Mouse (Mus musculus): ENCODE measurements around the gene Col24a1.

Gene Col24a1

DNA sequence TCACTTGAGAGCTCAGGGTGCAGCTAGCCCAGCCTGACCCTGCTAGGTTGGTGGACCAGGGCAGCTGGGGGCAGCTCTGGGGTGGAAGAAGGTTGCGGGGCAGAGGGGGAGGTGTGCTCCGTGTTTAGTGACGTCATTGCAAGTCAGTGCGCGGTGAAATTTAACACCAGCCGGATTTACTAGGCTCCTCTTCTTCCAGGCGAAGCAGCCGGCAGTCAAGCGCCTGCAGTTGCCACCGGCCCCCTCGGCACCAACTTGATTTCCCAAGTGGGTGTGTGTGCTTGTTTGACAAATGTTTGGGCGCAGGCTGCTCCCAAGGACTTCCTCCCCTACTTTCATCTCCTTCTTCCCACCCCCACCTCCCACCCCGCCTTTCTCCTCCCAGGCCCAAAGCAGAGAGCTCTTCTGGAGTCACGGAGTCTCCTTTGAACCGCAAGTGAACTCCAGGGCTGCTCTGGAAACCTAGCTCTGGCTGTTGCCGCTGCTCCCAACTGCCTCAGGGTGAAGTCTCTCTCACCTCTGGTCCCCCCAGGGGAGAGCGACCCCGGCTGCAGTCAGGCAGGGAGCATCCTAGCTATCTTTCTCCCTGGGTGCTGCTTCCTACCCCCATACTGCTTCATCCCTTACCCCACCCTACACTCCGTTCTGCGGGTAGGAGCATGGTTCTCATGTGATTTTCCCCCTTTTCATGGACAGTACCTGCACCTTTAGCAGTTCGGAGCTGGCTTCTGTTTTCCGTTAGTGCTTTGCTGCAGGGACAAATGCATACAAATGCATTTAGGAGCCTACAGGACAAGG lies at the start of gene Col24a1:
Col24a1 (plus strand) TSS at position 136 of the 798 bp plus-strand sequence.
- no peak for DNase-seq

DNA sequence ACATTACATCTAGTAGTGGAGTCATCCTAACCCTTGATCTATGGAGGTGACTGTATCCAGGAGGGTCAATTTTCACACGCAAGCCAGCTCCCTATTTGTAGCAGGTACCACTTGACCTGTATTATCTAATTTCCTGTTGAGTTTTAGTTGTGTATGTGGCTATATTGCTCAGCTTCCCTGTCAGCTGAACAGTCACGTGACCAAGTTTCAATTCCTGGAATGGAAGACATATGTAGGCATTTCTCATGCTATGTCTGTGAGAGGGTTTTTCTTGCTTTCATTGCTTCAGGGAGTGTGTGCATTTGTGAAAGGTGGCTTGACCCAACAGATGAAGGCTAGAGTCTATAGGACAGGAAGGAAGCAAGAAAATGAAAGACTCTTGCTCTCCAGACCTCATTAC lies 44.2 kb upstream of the Col24a1 start:
- no peak for DNase-seq

DNA sequence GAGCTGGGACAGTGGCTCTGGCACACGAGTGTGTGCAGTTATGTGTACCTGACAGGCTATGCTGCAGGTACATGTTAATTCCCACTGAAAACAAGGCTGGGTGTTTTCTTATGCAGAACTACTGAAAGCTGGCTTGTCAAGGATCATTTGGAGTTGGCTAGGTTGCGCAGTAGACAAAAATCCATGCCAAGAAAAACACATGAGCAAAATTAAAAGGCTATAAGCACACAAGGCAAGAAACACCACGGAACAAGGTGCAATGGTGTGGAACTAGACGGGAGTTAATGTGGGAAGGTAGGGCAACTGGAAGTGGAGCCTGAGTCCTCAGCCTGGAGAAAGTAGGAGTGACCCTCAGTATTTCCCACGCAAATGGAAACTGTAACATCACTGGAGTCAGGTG lies 39.2 kb upstream of the Col24a1 start:
- peak; percentile 50 for DNase-seq

DNA sequence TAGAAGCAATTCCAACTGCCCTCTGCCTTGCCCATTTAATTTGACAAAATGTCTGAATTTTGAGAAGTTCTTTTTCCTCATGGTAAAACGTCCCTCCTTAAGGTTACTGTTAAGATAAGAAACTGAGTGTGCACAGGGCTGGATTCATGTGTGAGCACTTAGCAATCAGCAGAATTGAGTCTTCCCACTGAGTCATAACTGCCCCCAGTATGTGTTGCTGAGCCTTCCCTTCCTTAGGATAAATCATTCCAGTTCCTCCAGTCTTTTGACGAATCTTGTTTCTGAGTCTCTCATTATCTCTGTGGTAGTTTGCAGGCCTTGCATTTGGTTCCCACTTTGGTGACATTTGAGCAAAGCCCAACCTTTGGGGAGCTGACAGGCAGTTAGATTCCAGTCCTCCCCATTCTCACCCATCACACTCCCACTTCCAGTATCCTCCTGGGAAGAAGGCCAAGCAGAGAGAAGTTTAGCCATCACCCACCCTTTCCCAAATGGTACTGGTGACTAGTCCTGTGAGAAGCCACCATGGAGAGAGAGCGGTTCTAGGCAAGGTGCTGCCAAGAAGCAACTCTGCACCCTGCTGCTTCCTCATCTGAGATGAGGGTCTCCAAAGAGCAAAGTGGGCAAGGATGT lies 37.4 kb upstream of the Col24a1 start:
- DNase-seq = no peak

DNA sequence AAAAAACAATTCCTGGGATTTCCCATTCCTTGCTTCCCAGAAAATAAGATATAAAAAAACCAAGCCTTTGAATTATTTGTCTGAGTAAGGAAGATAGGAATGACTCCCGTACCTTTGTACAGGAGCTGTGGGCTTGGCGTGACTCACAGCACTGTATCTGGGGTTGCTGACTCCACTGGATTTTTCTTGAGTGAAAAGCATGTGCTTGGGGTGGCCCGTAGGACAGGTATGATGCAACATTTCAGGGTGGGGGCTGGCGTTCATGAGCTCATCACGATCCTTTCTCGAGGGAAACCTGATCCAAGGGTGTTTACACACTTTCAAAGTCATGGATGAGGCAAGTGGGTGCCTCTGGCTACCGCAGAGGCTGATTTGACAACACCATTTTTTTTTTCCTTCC lies 35.6 kb upstream of the Col24a1 start:
- DNase-seq = no peak

DNA sequence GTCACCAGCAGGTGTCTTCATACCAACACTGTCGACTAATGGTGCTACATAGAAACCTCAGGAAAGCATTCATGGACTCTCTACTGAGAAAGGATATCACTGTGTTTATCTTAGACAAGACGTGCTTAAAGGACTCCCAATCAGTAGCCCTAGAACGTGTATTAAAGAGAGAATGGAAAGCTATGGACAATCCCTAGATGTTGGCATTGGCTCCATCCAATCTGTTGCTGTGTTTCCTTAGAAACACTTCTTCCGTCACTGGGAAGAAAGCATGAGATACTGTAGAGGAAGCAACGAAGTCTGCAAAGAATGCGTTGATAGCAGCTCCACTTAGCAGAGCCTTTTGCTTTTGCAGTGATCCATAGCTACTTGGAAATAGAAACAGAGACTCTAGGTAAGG lies 32.6 kb upstream of the Col24a1 start:
- DNase-seq = no peak

DNA sequence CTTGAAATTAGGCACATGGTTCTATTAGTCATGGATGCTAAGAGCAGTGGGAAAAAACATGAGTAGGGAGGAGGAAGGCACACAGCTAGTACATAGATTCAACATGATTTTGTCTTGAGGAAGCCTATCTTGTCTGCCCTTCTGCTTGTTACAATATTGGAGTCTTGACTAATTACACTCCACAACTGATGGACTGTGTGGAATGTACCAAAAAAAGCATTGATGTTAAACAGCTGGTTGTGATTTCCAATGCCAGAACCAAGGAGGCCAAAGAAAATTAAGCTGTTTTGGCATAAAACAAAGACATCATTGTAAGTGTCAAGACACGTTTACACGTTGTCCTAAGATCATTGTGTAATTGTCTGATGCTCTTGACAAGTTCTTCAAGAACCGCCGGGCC lies 29.1 kb upstream of the Col24a1 start:
- DNase-seq = no peak

DNA sequence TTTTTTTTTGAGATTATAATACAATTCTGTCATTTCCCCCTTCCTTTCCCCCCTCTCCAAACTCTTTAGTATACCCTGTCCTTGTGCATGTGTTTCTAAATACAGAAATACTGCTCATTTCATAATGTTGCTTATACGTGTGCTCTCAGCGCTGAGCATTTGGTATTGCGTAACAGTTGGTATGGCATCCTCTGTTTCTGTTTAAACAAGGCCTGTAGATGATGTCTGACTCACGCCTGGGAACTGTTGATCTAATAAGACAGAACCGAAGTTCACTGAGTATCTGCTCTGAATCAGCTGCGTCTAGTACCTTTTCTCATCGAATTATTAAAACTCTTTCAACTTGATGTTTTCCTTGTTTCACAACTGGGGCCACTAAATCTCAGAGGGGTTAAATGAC lies 24.2 kb upstream of the Col24a1 start:
- no peak for DNase-seq

DNA sequence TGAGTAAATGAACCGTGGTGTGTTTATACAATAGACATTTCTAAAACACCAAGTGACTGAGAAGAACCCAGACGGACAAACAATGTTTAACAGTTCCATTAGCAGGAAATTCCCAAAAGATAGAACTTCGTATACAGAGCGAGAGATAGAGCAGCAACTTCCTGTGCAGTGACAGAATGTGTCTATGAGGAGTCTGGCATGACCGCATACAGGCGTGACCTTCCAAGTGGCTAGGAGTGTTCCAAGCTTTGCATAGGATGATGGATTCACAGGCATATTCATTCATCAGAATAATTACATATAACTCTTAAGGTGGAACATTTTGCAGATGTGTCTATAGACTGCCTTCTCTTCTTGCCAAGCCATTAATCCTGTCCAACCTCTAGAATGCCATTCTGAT lies 18.1 kb upstream of the Col24a1 start:
- no peak for DNase-seq

DNA sequence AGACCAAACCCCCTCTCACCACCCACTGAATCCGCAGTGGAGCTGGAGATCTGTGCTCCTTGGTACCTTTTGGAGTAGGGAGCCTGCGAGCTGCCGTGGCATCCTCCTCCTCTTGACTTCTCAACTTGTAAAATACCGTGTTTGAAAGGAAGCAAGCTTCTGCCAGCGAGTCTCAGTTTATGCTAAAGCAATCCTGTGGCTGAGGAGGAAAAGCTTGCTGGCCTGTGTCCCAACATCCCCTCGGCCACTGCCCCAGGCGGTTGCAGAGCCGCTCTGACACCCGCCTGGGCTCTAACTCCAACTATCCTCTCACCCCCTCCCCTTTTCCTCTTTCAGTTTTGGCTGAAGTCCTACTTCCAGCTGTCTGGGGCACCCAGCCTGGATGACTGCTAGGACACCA lies 935 bp downstream of the Col24a1 start:
- DNase-seq = no peak

DNA sequence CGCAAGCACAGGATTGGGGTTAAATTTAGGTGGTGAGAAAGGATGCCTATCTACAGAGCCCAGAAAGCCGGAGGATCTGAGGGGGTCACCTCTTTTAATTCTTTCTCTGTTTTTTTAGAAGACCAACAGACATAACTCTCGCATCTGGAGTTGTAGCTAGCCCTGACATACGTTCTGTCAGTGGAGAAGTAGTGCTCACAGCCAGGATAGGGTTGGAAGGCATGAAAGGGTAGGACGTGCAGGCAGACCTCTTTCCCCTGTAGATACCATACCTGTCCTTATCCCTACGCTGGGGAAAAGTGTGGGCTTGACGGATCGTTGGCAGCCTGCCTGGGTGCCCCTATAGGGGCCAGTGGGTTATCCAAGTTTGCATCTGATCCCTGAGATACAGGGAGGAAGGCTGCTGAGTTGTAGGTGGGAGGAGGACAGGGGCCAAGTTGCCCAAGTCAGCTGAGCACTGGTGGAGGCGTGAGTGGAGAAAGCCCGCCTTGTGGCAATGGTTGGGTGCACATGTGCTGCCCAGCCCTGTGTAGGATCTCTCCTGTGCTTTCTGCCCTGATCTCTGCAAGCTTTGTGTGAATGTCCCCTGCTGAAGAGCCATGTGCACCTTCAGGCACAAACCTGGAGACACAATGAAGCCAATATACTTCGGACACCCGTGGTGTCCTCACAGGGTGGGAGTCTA lies 1.5 kb downstream of the Col24a1 start:
- DNase-seq = no peak

DNA sequence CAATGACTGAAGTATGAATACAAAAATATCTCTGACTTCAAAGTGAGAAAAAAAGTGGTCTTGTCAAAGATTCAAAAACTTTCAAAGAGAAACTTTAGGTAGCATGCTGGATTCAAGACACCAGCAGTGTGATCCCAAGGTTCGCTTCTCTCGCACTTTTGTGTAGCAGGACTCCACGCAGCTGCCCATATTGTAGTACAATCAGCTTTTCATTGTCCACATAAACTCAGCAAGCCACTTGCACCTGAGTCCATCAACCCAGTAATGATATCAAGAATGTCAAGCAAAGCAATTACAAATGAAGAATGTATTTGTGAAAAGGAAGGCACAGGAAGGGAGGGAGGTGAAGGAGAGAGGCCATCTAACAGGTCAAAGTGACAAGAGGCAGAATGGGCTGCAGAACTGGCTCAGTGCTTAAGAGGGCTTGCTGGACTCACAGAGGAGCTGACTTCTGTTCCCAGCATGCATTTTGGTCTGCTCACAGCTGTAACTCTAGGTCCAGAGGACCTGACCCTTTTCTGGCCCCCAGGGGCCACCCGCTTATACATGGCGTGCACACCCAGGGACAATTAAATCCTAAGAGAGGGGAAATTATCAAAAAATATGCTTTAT lies 7.8 kb downstream of the Col24a1 start:
- no peak for DNase-seq

DNA sequence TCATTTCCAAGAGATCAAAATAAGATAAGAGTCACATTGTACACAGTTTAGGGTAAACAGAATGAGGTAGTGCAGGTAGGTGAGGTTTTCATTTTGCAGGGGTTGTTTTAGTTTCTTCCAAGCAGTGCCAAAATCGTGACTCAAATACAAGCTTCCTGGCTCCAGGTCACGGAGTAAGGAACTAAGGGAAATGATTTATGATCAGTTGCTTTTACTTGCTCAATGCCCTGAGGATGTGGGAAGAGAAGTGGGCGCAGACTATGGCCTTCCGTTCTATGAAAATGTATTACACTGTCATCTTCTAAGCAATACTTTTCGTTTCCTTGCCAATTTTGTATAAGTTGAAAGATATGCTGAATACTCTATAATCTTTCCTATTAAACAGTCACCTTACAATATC lies 13.0 kb downstream of the Col24a1 start:
- DNase-seq = peak; percentile 19

DNA sequence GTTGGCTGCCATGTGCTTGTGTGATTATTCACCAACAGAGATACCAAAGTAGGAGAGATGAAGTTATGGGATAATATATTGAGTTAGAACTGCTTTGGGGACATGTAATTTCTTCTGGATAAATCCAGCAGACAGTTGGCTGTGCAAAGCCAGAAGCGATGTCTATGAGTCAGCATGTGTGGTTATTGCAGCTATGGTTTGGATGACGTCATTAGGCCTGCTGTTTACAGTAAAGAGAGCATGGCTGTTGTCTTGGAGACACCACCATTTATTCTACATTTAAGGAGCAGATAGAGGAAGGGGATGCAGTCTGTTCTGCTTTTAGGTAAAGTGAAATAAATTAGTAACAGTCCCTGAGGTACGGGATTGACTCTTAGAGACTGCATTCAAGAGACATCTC lies 14.9 kb downstream of the Col24a1 start:
- DNase-seq = no peak

DNA sequence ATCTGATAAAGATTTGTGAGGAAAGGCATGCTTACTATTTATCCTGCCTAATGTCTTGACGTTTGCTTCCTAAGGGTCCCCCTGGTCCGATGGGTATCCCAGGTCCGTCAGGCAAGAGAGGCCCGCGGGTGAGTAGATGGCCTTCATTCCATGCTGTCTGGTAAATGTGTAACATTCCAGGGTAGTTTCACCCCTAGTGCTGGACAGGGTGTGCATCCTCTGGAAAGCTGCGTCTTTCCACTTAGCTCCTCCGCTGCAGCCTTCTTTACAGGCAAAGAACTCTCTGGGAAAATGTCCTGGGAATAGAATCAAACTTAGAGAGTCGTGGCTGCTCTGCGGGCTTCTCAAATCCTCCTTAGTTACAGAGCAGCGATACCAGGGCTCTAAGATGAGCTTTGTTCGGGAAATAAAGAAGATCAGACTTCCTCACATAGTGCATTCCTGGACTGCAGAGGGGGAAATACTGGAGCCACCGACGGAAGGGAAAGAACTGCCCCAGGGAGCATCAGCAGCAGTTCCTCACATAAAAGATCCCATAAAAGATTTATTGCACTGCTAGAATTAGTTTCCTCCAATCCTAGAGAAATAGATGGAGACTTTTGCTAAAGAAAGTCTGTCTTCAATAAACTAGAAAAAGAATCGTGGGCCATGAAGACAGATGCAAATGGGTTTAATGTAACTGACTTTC lies 28.5 kb downstream of the Col24a1 start:
- DNase-seq = no peak

DNA sequence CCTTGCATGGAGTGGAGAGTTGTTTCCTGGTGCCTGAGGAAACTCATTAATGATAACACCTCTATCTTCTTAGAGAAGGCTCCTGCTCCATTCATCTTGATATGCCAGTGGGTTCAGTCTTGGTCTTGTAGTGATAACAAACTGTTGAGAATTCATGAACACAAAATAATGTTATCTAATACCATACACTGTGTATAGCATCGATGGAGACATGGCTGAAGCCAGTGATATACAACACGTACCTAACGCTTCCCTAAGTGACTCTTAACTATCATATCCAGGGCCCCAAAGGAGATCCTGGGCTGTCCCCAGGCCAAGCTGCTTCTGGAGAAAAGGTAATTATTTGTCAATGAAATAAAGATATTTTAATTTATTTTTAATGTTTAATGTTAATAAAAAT lies 33.1 kb downstream of the Col24a1 start:
- DNase-seq = no peak

DNA sequence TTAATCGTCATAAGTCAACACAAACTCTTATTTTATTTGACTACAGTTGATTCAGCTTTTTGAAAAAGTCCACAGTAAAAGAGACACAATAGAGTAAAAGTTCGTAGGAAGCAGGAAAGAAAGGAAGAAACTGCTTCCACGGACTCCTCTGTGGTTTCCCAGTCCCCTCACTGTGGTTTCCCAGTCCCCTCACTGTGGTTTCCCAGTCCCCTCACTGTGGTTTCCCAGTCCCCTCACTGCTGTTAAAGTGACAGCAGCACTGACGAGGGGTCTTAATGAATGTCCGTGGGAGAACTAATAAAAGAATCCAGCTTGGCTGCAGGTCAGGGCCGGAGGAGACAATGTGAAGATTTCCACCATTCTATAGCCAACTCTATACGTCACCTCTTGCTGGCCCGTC lies 39.4 kb downstream of the Col24a1 start:
- no peak for DNase-seq

DNA sequence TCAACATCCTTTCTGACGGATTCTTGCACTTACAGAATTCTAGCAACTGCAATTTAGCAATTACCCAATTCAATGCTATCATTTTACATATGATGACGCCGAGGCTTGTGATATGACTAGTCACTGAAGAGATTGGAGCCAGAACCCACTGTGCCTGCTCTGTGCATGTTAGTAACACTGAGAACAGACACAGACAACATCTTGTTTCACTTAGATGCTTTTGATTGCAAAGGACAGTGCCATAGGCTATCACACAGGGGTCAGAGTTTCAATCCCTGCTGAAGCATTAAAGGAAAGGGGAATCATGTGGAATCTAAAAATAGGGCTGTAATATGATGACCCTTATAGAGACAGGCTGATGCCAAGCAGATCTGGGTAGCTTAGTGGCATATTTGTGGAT lies 41.8 kb downstream of the Col24a1 start:
- no peak for DNase-seq

DNA sequence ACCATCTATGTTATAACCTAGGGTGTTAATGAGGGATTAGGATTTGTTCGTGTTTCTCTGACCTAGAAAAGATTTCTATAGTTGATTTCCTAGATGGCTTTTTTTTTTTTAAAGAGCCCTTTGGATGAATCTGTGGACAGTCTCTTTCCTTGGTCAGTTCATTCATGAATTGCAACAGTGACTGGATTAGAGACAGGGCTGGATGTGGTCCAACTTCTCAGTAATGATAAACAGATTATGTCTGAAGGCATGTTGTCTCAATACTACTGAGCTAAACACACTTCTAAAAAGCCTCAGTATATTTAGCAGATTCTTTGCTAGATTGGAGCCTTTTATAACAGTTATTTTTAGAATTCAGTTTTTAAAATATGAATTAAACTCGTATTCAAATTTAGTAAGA lies 44.9 kb downstream of the Col24a1 start:
- DNase-seq = peak; percentile 75

DNA sequence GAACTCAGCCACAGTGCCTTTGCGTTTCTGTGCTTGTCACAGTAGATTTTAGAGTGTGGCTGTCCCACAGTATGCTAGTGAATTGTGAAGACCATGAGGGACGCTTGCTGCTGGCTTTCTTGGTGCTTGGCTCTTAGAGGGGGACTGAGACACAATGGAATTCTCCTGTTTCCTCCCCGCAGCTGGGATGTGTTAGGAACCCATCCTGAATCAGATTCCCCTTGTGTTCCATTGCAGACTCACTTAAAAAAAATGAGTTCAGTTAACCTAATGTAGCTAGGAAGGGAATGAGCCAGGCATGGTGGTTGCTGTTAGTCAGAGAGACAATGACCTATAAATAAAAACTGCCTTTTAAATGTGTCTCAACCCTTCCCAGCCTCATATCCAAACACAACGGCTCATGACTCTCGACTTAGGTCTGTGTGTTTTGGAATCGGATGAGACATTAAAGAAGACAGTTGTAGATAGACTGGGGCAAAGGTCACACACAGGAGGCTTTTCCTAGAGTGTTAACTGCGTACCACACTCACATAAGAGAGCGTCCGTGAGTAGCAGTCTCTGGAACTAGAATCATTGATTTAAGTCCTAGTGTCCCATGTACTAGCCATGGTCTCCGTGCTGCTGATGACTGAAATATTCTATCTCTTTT lies 47.7 kb downstream of the Col24a1 start:
- DNase-seq = peak; percentile 9

DNA sequence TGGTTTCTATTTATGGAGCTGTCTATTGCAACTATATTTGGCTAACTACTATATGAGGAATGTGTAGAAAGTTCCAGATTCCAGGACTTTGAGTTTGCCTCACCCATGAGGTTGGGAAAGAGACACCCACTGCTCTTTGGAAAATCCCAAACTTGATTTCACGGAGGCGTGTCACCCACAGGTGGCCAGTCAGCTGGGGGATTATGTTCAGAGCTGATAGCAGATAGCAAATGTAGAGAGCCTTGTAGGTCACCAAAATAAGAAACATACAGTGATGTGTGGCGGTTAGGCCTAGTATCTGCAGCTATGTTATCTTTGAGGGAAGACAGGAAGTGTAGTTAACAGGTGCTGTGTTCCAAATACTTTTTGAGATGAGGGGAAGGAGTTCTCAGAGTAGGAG lies 56.4 kb downstream of the Col24a1 start:
- DNase-seq = no peak

DNA sequence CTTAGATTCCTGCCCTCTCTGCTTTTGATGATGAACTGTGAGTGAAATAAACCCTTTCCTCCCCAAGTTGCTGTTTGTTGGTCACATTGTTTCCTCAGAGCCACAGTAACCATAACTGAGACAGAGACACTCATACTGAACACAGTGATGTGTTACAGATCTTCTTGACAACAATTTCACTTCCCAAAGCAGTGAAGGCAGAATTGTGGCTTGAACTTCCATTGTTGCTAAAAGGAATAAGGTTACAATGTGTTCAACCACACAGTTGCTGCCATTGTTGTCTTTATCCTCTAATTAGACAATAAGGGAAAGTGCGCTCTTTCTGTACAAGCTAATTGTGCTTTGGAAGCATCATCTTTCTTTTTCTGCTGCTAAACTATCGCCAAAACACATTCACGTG lies 61.7 kb downstream of the Col24a1 start:
- no peak for DNase-seq
